Mouse (Mus musculus) hindbrain, postnatal 0 days (tissue): ENCODE measurements at regions not wholly inside any gene's neighbourhood (a gene's known extent, or its start where the extent isn't known, plus 50 kb on each side); places are given as distances from the start of the nearest gene placed in this dataset.

Experiments
- ATAC-seq: fragments of 200-750 bp; cut with Nextera tagmentation; 2 replicates; pipeline ENCODE4 v1.8.0; 2017; ENCODE audit warnings: mild to moderate bottlenecking, moderate TSS enrichment, moderate library complexity
- DNase-seq: peaks from one replicate; pipeline ENCODE4 v3.0.0-alpha.2; 2015; ENCODE audit warnings: low spot score
- H3K27ac ChIP-seq: fragments of 300-500 bp; sonication (generic); 2 replicates; pipeline ENCODE4 v1.5.1; 2014; ENCODE audit warnings: mild to moderate bottlenecking
- H3K27me3 ChIP-seq: fragments of 300-500 bp; sonication (generic); 2 replicates; pipeline ENCODE4 v1.6.1; 2014; ENCODE audit warnings: low read length, mixed read lengths; ENCODE audit not compliant: insufficient read depth
- H3K36me3 ChIP-seq: fragments of 300-500 bp; sonication (generic); 2 replicates; pipeline ENCODE4 v1.6.1; 2014; ENCODE audit warnings: low read length, mixed read lengths; ENCODE audit not compliant: insufficient read depth
- H3K4me1 ChIP-seq: fragments of 300-500 bp; sonication (generic); 2 replicates; pipeline ENCODE4 v1.6.1; 2014; ENCODE audit warnings: antibody characterized with exemption, low read length, mixed read lengths; ENCODE audit not compliant: insufficient read depth
- H3K4me2 ChIP-seq: fragments of 300-500 bp; sonication (generic); 2 replicates; pipeline ENCODE4 v1.6.1; 2014; ENCODE audit warnings: low read depth, mild to moderate bottlenecking, low read length, moderate library complexity, mixed read lengths
- H3K4me3 ChIP-seq: fragments of 300-500 bp; sonication (generic); 2 replicates; pipeline ENCODE4 v1.5.1; 2014; ENCODE audit warnings: low read length
- H3K9ac ChIP-seq: fragments of 300-500 bp; sonication (generic); replicated peaks from 2 replicates; pipeline ENCODE4 v1.6.1; 2014; ENCODE audit warnings: mild to moderate bottlenecking, low read length, moderate library complexity, mixed read lengths
- H3K9me3 ChIP-seq: fragments of 300-500 bp; sonication (generic); 2 replicates; pipeline ENCODE4 v1.6.1; 2016; ENCODE audit warnings: low read length, mixed read lengths
- CTCF ChIP-seq: IDR thresholded peaks from 2 replicates; pipeline ENCODE4 v1.5.1; 2016; ENCODE audit warnings: antibody characterized with exemption, control low read depth, low read depth
- WGBS: fragments of 180-500 bp; shearing (Covaris S2); extraction: QIAGEN DNeasy Blood & Tissue Kit; methylation state at CpG from one replicate; pipeline ENCODE4 v1.1.7; 2014; 5-methylcytosine and 5-hydroxymethylcytosine counted together

GRCm38 (mm10) chr3:9335580-9335979 lies 274.3 kb downstream of the Zfp704 start:
- WGBS, result 57% methylated on average over 4 of the region's 4 CpGs
- Histone ChIP-seq H3K4me3 (no peak overlapping the region), H3K4me2 (no peak overlapping the region), H3K9ac (no peak overlapping the region), H3K27me3 (no peaks in the 10 kb centered on the region), H3K4me1 (peaks cover under 1% of the 10 kb centered on the region; the same call in 1 of the 2 replicates), H3K9me3 (no peaks in the 10 kb centered on the region), H3K36me3 (no peaks in the 10 kb centered on the region), H3K27ac (no peak overlapping the region)
- DNase-seq (no peak), ATAC-seq (no peak)
- TF ChIP-seq CTCF, result no peak
